Mouse (Mus musculus) neural tube, embryonic 15.5 days (tissue): ENCODE measurements around the gene Shank2. TPM values are rescaled to one million over a fixed set of nuclear protein-coding genes. Genes with fewer than 3 reads are reported as not detected.

Experiments used
- ATAC-seq: fragments of 200-750 bp; cut with Nextera tagmentation; 2 replicates; pipeline ENCODE4 v1.8.0; 2017; ENCODE audit warnings: mild to moderate bottlenecking, moderate TSS enrichment, moderate library complexity; ENCODE audit not compliant: low FRiP score
- H3K27ac ChIP-seq: fragments of 300-500 bp; sonication (generic); replicated peaks from 2 replicates; pipeline ENCODE4 v1.5.1; 2015; ENCODE audit warnings: mild to moderate bottlenecking, inconsistent platforms
- H3K27me3 ChIP-seq: fragments of 300-500 bp; sonication (generic); replicated peaks from 2 replicates; pipeline ENCODE4 v1.6.1; 2015; ENCODE audit warnings: inconsistent platforms
- H3K36me3 ChIP-seq: fragments of 300-500 bp; sonication (generic); 2 replicates; pipeline ENCODE4 v1.6.1; 2015; ENCODE audit warnings: inconsistent platforms
- H3K4me1 ChIP-seq: fragments of 300-500 bp; sonication (generic); 2 replicates; pipeline ENCODE4 v1.6.1; 2015; ENCODE audit warnings: inconsistent platforms
- H3K4me2 ChIP-seq: fragments of 300-500 bp; sonication (generic); 2 replicates; pipeline ENCODE4 v1.6.1; 2015; ENCODE audit warnings: inconsistent platforms, mild to moderate bottlenecking, moderate library complexity
- H3K4me3 ChIP-seq: fragments of 300-500 bp; sonication (generic); replicated peaks from 2 replicates; pipeline ENCODE4 v1.5.1; 2015; ENCODE audit warnings: mild to moderate bottlenecking, inconsistent platforms
- H3K9ac ChIP-seq: fragments of 300-500 bp; sonication (generic); replicated peaks from 2 replicates; pipeline ENCODE4 v1.6.1; 2015; ENCODE audit warnings: mild to moderate bottlenecking, inconsistent platforms
- H3K9me3 ChIP-seq: fragments of 300-500 bp; sonication (generic); replicated peaks from 2 replicates; pipeline ENCODE4 v1.6.1; 2016; ENCODE audit warnings: inconsistent platforms
- WGBS: fragments of 180-500 bp; shearing (Covaris S2); methylation state at CpG from one replicate; pipeline ENCODE4 v1.1.7; 2015; ENCODE audit warnings: mixed read lengths; 5-methylcytosine and 5-hydroxymethylcytosine counted together
- microRNA-seq: library from miRNA; unstranded; fragments of <30 nt; microRNA quantifications from one replicate; pipeline ENCODE4, GENCODE M21; 2017
- polyA plus RNA-seq: library from polyadenylated mRNA; unstranded; fragments of >200 nt; fragmentation: Nextera tagmentation; extraction: Ambion mirVana; gene quantifications from 2 replicates; pipeline ENCODE4 v1.2.1, GENCODE M21; 2015

The Shank2 gene
- polyA plus RNA-seq, 1 experiment from 2014 or later = 9.8 TPM

DNA sequence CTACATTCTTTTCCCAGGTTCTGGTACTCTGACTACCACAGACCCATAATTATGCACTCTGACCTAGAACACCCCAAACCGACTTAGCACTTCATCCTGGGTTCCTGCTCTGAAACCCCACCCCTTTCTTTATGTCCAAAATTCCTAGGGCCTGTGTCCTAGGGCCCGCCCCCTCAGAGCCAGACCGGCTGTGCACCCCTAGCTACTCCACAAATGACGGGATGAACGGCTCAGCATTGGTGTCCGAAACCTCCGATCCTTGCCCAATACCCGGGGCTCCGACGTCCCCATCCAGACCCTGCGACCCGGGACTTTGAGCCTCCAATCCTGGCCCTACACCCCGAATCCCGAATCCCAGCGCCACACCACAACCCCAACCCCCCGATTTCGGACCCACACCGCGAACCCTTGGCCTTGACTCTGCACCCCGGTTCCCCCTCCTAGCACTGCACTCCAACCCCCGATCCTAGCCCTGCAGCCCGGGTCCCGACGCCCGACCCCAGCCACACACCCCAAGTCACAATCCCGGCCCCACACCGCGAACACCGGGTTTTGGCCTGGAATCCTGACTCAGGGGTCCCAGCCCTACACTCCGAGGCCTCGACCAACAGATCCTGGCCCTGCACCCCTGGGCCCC lies 468.3 kb downstream of the Shank2 start:
- peak overlapping the region; percentile 82 for H3K27ac ChIP-seq
- no peaks in the 10 kb centered on the region for H3K27me3 ChIP-seq
- H3K4me1 ChIP-seq = peaks cover 25% of the 10 kb centered on the region
- H3K9ac ChIP-seq = peak overlapping the region; percentile 98
- under 1% methylated on average over 31 of the region's 31 CpGs for WGBS
- peaks cover 11% of the 10 kb centered on the region for H3K36me3 ChIP-seq
- peak overlapping the region; percentile 86 for H3K4me2 ChIP-seq
- ATAC-seq = peak; percentile 51
- H3K4me3 ChIP-seq = peak overlapping the region; percentile 95
- H3K9me3 ChIP-seq = no peaks in the 10 kb centered on the region

DNA sequence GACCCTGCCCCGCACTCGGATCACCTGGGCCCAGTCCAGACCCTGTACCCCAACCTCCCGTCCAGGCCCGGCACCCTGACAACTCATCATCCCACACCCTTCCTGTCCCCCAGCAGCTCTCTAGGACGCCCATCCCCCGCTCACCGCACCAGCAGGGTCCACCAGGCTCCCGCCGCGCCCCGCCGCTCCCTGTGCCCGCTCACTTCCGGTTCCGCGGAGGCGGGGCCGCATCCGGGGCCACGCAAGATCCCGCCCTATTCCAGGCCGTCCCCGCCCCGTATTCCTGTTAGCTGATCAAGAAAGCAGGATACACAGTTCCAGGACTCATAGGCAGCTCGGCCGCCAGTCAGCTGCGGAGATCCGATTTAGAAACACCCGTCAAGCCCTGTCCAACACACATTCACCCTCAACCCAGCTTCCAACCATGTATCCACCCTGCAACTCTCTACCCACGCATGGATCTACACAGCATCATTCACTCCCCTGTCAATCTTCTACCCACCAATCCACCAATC lies 468.9 kb downstream of the Shank2 start, which contains the start of gene Cttn:
Cttn (minus strand) TSS at position 465 of the 515 bp plus-strand sequence.
- WGBS = under 1% methylated on average over 30 of the region's 30 CpGs
- peak within 1 kb of the TSS; percentile 98 for H3K9ac ChIP-seq
- peaks cover 6% of the 10 kb centered on the region for H3K36me3 ChIP-seq
- peak within 1 kb of the TSS; percentile 95 for H3K4me3 ChIP-seq
- no peaks in the 10 kb centered on the region for H3K27me3 ChIP-seq
- H3K9me3 ChIP-seq = no peaks in the 10 kb centered on the region
- peak within 1 kb of the TSS; percentile 82 for H3K27ac ChIP-seq
- H3K4me1 ChIP-seq = peaks cover 25% of the 10 kb centered on the region
- ATAC-seq = peak; percentile 97
- H3K4me2 ChIP-seq = peak within 1 kb of the TSS; percentile 86

DNA sequence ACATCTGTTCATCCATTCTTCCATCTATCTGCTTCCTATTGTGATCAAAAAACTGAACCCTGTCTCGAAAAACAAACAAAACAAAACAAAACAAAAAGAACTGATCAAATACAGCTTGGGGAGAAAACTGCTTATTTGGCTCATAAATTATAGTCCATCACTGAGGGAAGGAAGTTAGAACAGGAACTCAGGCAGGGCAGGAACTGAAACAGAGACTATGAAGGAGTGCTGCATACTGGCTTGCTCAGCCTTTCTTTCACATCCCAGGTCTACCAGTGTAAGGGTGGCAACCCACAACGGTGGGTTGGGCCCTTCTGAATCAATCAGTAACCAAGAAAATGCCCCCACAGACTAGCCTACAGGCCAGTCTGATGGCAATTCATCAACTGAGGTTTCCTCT lies 469.4 kb downstream of the Shank2 start:
- Histone ChIP-seq H3K9ac (peak overlapping the region; percentile 98), H3K4me1 (peaks cover 25% of the 10 kb centered on the region), H3K4me2 (peak overlapping the region; percentile 86), H3K4me3 (peak overlapping the region; percentile 95), H3K27me3 (no peaks in the 10 kb centered on the region), H3K27ac (peak overlapping the region; percentile 82), H3K36me3 (peaks cover 6% of the 10 kb centered on the region), H3K9me3 (no peaks in the 10 kb centered on the region)
- no peak; the same call in 1 of the 2 replicates for ATAC-seq
- WGBS = 79% methylated on average over 2 of the region's 2 CpGs

GRCm38 (mm10) chr7:144473486-144473885 lies 471.8 kb downstream of the Shank2 start:
- H3K9ac ChIP-seq = no peak overlapping the region
- H3K27me3 ChIP-seq = no peaks in the 10 kb centered on the region
- H3K36me3 ChIP-seq = peaks cover 21% of the 10 kb centered on the region
- H3K27ac ChIP-seq = no peak overlapping the region
- no peak for ATAC-seq
- H3K4me3 ChIP-seq = no peak overlapping the region
- no peaks in the 10 kb centered on the region for H3K9me3 ChIP-seq
- WGBS = 75% methylated on average over 4 of the region's 4 CpGs
- peaks cover 22% of the 10 kb centered on the region for H3K4me1 ChIP-seq
- H3K4me2 ChIP-seq = no peak overlapping the region

Small RNAs within 50 kb of the gene (microRNA-seq; reads per million reads assigned to microRNA genes)
- gene Mir3105 = 3.6 reads per million, percentile 14 among the genes with 10 or more reads in this experiment

Other genes with a start within 250 kb of the Shank2 start
- gene Osbpl5, start 244.9 kb upstream of the Shank2 start, polyA plus RNA-seq = 37.2 and 37.5 TPM in 2 replicates
- not detected in 2 replicates for gene Mrgprg, start 234.9 kb upstream of the Shank2 start, polyA plus RNA-seq
- gene Mrgpre, start 217.4 kb upstream of the Shank2 start, polyA plus RNA-seq = 7.9 and 9.6 TPM in 2 replicates
- gene Nadsyn1, start 179.1 kb upstream of the Shank2 start, polyA plus RNA-seq = 5.5 and 7.7 TPM in 2 replicates
- 49.8 and 53.8 TPM in 2 replicates for gene Dhcr7, start 178.8 kb upstream of the Shank2 start, polyA plus RNA-seq
- gene Gm498, start 135.1 kb upstream of the Shank2 start, polyA plus RNA-seq = not detected in 2 replicates